Mouse (Mus musculus) kidney, adult 11 months (tissue): Measurements from ENCODE around the gene Fdx1l.
"Not testable (repeated sequence)": the region's sequence is repeated elsewhere in the genome, so short reads cannot be mapped to it uniquely, and the experiment has no call there.

Source experiments
- DNase-seq: peaks from one replicate; pipeline ENCODE4 v3.0.0; 2022

Fdx1l gene

DNA sequence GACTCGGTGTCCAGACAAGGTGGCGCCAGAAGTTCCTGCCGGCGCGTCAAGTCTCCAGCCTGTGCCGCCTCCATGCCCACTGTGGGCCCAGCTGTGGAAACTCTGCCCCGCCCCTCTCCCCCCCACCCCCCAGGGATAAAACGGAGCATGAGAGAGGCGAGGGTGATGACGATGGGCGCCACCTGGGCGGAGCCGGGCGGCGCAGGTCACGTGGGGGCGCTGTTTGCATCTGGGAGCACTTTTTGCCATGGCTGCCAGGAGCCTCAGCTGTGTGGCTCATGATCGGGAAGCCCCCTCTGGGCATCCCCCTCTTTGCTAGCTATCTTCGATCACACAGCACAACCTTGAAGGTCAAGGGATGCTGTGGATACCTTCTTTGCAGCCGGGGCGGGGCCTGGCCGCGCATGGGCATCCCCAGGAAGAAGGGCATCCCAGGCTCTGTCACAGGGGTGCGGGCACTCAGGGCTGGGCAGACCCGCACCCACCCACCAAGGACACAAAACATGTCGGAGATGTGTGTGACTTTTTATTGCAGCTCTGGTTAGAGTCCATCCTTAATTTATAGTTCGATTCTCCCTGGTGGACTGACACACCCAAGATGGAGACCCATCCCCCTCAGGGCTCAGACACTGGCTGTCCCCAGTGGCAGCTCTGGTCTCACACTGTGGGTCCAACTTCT lies 6.3 kb downstream of the Fdx1l start, which contains the start of gene Zglp1:
Zglp1 (minus strand) TSS at position 88 of the 679 bp plus-strand sequence.
- DNase-seq: no peak

DNA sequence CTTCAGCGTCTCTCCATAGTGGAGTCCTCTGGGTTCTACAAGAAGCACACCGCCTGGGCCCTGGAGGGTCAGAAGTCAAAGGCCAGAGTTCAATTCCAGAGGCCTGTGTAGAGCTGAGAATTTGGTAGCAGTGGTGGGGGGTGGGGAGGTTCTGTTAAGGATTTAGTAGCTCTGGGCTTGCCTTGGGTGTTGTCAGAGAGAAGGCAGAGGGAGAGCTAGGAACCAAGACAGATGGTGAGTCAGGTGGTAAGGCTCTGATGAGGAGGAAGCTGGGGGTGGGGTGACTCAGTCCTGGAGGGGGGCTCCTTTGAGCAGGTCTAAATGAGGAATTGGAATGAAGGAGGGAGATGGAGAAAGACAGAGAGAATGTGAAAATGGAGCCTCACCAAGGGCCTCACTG lies 10.5 kb downstream of the Fdx1l start:
- no peak for DNase-seq

DNA sequence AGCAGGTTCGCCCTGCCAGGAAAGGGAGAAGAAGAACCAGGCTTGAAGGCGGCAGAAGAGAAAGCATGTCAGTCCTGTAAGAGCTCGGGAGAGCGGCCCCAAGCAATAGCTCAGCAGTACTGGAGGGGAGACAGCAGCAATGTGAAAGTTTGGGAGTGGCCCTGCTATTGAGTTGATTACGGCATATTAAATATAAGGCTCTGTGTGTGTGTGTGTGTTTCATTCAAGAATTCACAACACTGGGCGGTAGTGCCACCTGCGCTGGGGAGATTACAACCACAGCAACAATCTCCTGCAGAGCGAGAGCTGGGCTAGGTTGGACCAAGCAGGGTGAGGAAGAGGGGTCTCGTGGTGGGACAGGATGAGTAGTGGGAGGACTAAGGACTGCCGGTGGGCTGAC lies 21.8 kb downstream of the Fdx1l start:
- DNase-seq: no peak

DNA sequence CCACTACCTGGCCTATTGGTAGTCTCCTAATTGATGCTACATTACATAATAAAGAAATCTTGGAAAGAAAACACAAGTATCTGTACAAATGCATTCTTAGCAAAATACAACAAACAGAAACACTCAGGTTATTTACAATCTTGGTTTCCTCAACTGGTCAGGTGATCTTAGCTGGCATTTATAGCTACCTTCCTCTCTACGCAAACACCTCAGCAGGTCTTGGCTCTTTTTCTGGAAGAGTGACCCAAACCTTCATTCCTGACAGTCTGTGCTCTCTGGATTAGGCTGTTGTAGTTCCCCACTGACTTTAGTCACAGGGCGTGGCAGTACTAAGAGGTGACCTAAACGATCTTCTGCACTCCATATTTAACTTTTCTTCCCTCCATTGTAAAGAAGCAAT lies 28.2 kb downstream of the Fdx1l start:
- no peak for DNase-seq

DNA sequence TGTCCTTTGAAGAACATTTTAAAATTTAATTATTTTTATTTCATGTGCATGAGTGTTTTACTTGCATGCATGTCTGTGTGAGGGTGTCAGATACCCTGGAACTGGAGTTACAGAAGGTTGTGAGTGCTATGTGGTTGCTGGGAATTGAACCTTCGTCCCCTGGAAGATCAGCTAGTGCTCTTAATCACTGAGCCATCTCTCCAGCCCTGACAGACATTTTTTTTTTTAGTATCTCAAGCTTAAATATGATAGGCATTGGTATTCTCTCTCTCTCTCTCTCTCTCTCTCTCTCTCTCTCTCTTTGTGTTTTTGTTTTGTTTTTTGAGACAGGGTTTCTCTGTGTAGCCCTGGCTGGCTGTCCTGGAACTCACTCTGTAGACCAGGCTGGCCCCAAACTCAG lies 28.6 kb downstream of the Fdx1l start:
- not testable (repeated sequence) for DNase-seq

DNA sequence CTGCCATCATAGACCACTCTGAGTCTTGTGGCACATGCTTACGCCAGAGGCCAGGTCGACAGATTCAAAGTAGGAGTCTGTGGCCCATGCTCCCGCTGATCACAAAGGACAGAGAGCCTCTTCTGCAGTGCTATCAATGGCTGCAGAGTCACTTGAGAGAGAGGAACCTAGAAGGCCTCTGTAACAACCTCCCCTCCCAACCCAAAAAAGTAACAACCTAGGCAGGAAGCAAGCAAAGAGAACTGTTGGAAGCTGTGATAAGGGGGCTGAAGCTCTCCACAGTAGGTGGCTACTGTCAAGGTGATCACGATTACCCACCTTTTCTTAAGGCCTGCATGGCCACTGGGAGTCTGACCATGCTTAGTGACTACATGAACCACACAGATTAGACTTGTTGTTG lies 29.9 kb downstream of the Fdx1l start:
- DNase-seq: no peak

DNA sequence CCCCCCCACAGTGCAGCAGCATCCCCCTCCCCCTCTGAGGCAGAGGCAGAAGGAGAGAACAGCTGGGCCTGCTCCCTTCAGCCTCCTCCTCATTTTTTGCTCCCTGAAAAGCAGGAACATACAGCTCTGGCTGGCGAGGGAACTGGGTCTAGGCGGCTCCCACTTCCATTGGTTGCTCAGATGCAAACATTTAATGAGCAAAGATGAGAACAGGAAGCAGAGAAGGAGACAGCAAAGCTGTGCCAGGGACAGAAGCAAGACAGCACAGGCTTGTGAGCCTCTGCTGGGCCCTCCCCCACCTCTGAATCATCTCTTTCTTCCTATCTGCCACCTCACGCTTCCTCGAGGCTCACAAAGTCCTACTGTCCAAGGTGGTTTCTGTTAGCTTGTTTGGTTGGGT lies 32.1 kb downstream of the Fdx1l start:
- DNase-seq: no peak

DNA sequence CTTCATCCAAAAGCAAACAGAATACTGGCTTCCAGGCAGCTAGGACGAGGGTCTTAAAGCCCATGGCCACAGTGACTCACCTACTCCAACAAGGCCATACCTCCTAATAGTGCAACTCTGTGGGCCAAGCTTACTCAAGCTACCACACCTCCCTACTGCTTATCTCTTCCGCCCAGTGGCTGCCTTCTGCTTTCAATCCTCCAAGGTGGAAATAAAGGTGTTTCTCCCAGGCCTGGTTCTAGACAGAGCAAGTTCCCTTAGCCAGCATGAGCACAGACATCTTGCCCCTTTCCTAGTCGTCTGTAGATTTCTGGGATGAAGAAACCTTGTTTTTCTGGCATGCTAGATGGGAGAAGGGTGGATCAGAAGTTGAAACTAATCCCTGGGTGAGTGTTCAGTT lies 33.6 kb downstream of the Fdx1l start:
- no peak for DNase-seq

DNA sequence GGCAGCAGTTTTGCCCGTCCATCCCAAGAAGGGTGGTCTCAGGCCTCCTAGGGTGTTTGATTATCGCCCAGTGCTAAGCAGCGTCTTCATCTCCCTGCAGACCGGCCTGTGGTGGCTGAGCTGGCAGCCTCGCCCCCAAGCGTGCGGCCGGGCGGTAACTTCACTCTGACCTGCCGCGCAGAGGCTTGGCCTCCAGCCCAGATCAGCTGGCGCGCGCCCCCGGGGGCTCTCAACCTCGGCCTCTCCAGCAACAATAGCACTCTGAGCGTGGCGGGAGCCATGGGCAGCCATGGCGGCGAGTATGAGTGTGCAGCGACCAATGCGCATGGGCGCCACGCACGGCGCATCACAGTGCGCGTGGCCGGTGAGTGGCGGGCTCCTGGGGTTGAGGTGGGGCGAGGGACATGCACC lies 35.9 kb downstream of the Fdx1l start:
- DNase-seq: no peak

DNA sequence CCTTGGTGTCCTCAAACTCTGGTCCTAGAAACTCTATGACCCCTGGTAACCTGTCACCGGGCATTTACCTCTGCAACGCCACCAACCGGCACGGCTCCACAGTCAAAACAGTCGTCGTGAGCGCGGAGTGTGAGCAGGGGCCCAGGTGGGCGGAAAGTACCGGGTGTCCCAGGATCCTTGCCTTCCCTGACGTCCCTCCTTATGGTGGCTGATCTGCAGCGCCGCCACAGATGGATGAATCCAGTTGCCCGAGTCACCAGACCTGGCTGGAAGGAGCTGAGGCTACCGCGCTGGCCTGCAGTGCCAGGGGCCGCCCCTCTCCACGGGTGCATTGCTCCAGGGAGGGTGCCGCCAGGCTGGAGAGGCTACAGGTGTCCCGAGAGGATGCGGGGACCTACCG lies 36.7 kb downstream of the Fdx1l start:
- DNase-seq: no peak

DNA sequence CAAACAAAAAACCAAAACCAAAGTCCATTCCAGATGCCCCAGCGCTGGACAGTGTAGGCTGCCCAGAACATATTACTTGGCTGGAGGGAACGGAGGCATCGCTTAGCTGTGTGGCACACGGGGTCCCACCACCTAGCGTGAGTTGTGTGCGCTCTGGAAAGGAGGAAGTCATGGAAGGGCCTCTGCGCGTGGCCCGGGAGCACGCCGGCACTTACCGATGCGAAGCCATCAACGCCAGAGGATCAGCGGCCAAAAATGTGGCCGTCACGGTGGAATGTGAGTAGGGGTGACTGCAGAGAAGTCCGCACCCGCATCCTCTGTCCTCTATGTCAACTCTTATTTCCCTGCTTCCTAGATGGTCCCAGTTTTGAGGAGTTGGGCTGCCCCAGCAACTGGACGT lies 37.3 kb downstream of the Fdx1l start:
- no peak for DNase-seq

DNA sequence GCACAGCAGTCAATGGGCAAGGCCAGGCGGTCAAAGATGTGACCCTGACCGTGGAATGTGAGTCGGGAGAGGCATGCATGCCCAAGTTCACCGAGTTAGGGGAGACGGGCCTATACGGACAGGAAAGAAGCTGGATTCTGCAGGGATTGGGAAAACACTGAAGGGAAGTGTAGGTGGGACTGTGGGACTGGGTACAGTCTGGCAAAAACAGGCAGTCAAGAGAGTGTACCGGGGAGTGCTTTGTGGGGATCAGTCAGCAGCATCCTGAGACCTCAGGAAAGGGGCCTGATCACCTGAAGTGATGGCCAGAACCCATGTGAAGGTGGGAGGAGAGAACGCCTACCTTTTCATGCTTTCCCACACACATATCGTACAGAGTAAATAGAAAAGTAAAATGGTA lies 37.8 kb downstream of the Fdx1l start:
- no peak for DNase-seq

DNA sequence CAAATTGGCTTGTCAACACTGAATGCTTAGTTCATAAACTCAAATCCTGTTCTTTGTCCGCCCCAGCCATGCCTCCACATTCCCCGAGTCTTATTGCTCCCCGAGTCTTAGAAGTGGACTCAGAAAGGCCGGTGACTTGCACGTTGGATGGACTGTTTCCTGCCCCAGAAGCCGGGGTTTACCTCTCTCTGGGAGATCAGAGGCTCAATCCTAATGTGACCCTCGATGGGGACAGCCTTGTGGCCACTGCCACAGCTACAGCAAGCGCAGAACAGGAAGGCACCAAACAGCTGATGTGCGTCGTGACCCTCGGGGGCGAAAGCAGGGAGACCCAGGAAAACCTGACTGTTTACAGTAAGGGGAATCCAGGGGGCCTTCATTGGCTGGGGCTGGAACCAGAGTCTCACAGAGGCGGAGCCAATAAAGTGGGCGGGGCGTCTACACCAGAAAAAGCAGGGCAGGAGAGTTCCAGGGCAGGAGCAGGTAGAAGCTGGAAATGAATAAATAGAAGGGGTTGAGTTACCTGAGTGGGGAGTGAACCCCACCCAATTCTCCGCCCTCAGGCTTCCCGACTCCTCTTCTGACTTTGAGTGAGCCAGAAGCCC lies 38.8 kb downstream of the Fdx1l start:
- DNase-seq: no peak

DNA sequence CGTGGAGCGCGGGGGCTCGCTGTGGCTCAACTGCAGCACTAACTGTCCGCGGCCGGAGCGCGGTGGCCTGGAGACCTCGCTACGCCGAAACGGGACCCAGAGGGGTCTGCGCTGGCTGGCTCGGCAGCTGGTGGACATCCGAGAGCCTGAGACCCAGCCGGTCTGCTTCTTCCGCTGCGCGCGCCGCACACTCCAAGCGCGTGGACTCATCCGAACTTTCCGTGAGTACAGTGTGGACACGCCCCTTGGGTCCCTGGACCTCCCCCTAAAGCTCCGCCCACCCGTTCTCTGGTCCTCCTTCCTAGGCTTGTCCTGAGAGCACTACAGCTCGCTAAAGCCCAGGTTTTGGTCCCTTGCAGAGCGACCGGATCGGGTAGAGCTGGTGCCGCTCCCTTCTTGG lies 40.3 kb downstream of the Fdx1l start:
- DNase-seq: peak; percentile 89

DNA sequence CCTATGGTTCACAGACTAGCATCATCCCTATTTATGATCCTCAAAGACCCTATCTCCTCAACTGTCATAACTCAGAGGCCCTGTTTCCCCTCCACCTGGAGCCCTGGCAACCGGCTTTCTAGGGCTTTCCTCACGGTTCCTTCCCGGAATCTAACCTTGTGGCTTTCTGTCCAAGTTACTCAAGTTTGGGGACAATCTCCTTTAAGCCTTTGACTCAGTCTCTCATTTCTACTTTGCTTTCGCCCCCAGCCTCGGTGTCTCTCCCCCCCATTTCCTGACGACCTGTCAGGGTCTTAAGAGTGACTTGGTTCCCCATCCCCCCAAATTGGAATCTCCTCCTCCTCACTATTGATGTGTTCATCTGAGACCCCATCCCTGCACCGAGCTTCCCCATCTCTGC lies 40.9 kb downstream of the Fdx1l start:
- DNase-seq: no peak

DNA sequence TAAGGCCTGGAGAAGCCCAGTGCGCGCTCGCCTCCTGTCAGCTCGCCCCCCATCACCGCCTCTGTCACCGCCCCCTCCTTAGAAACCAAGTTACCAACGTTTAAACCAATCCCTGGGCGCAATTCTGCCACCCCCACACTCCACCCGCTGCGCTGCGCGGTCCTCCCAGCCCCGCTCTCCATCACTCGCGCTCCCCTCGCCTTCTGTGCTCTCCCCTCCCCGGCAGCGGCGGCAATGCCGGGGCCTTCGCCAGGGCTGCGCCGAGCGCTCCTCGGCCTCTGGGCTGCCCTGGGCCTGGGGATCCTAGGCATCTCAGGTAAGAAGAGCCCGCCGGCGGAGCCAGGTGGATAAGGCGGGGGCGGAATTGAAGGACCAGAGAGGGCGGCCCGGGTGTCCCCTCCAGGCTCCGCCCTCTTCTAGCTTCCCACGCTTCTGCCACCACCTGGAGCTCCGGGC lies 41.5 kb downstream of the Fdx1l start, which contains the start of gene Icam5:
Icam5 (plus strand) TSS at position 178 of the 456 bp plus-strand sequence.
- DNase-seq: no peak

DNA sequence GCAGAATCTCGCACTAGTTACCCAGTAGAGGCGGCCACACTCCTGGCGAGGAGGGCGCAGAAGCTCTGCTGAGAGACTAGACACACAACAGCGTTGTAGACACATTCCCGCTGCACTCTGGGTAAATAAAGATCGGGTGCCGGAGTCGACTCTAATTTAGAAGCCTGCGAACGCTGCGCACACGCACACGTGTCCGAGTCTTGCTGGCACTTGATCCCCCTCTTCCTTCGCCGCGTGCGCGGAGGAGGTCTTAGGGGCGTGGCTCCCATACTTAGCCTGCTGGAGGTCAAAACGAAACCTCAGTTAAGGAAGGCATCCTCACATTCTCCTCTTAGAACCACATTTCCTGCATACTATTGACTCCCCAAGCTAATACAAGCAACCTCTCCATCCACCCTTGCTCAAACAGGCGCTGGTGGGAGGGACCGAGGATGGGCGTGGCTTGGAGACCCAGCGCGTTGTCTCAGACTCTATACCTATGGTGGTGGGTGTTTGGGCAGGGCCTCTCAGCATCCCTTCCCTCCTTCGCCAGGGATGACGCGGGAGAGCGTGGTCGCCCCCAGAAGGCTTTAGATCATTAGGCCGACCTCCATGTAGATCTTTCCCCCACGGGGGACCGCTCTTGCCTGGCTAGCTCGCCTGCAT lies 42.0 kb downstream of the Fdx1l start:
- no peak for DNase-seq

DNA sequence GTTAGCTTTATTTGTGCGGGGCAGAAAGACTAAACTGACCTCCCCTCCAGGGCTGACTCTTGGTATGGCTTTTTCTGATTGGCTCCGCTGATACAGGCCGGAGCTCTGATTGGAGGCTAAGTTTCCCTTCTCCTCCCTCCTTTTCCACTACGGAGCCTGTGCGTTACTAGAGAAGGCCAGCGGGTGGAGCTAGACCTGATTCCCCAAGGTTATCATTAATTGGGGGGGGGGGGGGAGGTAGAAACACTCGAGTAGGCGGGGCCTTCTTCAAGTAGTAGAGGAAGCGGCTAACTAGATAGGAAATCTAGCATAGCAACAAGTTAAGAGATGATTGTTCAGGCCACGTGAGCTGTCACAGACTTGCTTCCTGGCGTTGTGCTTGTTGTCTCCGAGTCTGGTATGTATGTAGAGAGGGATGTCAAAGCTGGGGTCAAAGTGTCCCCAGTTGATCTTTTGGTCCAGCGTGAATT lies 42.6 kb downstream of the Fdx1l start:
- DNase-seq: peak; percentile 92

DNA sequence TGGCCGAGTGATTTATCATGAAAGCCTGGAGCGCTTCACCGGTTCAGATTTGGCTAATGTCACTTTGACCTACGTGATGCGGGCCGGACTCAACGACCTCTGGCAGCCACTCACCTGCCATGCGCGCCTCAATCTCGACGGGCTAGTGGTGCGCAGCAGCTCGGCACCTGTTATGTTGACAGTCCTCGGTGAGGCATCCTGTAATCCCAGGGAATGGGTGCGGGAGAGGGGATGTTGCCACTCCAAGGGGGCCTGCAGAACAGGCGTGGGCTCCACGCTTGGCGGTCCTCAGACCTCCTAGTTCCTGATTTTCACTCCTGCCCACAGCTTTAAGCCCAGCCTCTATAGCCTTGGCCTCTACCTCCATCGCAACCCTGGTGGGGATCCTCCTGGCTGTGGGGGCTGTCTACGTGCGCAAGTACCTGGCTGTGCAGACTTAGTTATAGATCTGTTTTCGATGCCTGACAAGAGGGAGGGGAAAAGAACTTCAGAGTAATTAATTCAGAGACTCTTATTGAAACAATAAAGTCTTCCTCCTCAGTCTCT lies 43.3 kb downstream of the Fdx1l start:
- no peak for DNase-seq

DNA sequence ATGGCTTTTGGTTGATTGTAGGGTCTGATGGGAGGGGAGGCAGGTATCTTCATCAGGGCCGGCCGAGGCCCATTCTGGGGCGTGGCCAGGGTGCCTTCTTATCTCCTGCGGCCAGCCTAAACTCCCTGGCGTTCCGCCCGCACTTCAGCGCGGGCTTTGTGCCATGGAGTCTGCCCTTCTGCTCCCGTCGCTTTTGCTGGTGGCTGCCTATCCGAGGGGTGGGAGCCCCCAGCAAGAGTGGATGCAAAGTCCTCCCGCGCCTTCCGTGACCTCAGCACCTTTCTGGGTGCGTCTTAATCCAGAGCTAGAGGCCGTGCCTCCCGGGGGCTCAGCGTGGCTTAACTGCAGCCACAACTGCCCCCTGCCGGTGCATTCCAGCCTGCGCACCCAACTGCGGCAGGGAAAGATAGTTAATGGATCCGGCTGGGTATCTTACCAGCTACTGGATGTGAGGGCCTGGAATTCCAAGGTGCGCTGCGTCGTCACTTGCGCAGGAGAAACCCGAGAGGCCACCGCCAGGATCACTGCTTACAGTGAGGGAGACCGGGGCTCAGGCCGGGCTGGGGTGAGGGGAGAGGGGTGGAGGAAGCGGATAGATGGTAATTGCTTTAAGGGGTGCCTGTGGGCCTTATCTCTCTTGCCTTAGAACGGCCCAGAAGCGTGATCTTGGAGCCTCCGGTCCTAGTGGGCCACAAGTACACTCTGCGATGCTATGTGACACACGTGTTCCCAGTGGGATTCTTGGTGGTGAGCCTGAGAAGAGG lies 43.9 kb downstream of the Fdx1l start, which contains the start of gene Icam4:
Icam4 (plus strand) TSS at position 83 of the 764 bp plus-strand sequence.
- peak; percentile 84 for DNase-seq

DNA sequence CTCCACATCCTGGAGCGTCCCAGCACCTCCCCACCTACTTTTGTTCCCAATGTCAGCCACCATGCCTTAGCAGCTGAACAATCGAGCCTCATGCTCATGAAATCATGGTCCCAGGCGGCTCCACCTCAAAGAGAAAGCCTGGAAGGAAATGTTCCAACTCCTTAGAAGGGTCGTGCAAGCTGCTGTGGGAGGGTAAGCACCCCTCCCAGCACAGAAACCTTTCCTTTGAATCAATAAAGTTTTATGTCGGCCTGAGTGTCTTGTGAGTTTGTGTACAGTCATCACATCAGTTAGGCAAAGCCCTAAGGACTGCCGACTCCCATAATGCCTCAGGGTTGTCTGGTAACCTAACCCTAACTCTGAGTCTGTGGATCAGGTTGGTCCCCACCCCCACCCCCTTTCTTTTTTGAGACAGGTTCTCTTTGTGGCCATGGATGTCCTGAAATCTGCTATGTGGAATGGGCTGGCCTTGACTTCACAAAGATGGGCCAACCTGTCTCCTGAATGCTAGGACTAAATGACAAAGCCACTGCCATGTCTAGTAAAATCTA lies 44.8 kb downstream of the Fdx1l start:
- no peak for DNase-seq

DNA sequence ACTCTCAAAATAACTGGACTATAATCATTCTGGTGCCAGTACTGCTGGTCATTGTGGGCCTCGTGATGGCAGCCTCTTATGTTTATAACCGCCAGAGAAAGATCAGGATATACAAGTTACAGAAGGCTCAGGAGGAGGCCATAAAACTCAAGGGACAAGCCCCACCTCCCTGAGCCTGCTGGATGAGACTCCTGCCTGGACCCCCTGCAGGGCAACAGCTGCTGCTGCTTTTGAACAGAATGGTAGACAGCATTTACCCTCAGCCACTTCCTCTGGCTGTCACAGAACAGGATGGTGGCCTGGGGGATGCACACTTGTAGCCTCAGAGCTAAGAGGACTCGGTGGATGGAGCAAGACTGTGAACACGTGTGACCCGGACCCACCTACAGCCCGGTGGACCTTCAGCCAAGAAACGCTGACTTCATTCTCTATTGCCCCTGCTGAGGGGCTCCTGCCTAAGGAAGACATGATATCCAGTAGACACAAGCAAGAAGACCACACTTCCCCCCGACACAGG lies 45.6 kb downstream of the Fdx1l start:
- DNase-seq: no peak
